Mouse (Mus musculus) adrenal gland, postnatal 4 days (tissue): ENCODE measurements around the gene Cdcp2. TPM values are rescaled to one million over a fixed set of nuclear protein-coding genes. Genes with fewer than 3 reads are reported as not detected.
A peak's percentile ranks its signal among the peaks of the same experiment; 100 is the strongest.

Experiments
- DNase-seq, 2 experiments: peaks; one replicate each; pipeline ENCODE4 v3.0.0; 2021 to 2022; ENCODE audit warnings: low spot score in 2 of 2, mixed read lengths in 2 of 2
- long read RNA-seq, 2 experiments: library from polyadenylated mRNA; stranded (forward); transcript quantifications; one replicate each; pipeline ENCODE4 v2.0.0; 2021
- total RNA-seq, 2 experiments: library from RNA; stranded (reverse); gene quantifications; 2 replicates each; pipeline ENCODE4 v1.2.3; 2021

The Cdcp2 gene
- total RNA-seq, result under 1 TPM in 1 of 2 experiments, not detected in 1; 0.14 TPM
- long read RNA-seq, experiment 1, result 0 reads
- long read RNA-seq, experiment 2, result 0 reads

DNA sequence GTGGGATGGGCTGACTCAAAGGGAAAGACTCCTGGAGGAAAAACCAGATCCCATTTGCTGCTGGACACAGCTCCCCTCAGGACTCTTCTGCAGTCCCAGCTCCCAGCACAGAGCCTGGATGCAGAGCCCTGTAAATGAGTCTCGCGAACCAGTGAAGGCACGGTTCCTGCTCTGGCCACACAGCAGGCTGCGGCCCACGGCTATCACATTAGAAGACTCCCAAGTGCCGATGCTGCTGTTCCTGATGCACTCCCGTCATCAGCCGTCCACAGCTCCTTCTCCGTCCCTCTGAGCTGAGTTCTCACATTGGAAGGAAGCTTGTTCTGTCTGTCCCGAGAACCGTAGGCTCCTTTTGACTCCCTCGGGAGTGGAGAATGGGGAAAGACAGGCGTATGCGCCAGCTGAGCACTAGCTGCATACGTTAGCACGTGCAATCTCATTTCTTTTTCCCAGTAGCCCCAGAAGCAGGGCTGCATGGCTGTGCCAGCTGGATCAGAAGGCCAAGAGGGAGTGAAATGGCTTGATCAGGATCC lies at the start of gene Cdcp2:
Cdcp2 (plus strand) TSS at position 51 of the 533 bp plus-strand sequence.
- no peak for DNase-seq

DNA sequence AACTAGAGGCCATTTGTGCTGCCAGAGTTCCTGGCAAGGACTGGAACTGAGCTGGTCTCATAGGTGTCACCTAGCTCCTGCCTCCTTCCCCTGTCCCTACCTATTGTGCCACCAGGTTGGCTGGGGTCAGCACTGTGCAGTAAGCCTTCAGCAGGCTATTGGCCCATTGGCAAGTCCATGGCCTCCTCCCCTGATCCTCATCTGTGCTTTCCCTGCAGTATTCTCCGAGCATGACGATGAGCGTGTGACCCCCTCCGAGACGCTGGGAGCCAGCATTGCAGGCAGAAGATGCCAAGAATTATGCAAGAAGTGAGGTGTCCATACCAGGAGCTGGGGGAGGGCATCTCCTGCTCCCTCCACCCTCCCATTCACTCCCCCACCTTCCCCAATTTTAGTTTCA lies 48.9 kb upstream of the Cdcp2 start:
- no peak for DNase-seq

DNA sequence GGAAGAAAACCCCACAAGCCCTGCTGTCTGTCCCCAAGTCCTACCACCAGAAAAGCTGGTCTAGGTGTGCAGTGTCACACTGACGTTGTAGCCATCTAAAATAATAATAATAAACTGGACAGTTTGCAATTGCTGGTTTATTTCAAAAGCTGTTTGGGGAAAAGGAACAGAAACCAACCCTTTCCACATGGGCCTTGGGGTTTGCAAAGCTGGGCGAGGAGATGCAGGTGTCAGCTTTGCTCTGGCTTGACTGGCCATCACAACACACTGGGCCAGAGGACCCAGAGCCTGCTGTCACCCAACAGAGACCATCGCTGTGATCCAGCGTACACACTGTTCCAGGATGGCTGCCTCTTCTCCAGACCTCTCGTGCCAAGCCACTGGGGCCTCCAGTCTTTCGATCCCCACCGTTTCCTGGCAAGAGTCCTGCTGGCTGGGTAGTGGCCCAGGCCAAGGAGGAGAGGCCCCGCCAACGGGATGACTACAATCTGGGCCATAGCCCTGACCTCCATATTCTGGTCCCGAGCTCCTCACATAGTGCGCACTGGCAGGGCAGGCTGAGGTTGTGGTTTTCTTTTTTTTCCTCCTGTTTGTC lies 48.0 kb upstream of the Cdcp2 start:
- DNase-seq, result no peak

DNA sequence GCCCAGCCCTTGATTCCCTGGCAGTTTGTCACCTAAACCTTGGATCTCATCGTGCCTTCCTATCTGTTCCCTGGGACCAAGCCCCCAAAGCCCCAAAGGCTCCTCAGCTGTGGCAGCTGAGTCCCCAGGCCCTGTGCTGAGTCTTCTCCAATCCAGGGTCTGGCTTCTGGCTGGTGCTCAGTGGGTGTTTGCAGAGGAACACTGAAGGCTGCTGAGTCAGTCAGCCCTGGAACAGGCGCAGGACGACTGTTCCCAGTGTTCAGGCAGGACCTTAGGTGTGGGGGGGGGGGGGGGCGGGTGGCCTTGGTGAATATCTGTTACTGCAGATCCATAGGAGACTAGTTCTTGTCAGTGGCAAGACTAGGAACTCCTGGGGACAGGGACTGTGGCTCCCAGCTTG lies 44.8 kb upstream of the Cdcp2 start:
- DNase-seq, result no peak

DNA sequence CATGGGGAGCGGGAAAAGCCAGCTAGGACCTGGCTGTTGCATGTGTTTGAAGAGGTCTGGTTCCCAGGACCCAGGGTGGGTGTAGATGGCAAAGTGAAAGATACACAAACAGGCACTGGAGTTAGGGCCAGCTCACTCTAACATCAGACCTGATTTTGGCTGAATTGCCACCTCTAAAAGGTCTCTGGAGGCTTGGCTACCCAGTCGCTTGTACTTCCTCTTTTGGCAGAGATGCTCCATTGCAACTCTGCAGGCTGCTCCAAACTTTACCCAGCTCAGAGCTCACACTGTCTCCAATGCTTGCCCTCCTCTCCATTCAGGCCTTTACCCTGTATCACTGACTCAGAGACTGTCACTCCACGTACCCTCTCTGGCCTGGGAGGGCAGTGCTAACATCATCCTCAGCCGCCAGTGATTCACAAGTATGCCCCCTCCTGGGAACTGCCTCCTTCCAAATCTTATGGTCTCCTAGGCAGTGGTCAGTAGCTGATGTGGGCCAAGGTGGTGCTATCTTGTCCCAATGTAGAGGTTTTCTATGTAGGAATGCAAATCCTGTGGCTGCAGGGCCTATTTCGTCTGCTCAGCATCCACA lies 43.6 kb upstream of the Cdcp2 start:
- DNase-seq, result no peak

DNA sequence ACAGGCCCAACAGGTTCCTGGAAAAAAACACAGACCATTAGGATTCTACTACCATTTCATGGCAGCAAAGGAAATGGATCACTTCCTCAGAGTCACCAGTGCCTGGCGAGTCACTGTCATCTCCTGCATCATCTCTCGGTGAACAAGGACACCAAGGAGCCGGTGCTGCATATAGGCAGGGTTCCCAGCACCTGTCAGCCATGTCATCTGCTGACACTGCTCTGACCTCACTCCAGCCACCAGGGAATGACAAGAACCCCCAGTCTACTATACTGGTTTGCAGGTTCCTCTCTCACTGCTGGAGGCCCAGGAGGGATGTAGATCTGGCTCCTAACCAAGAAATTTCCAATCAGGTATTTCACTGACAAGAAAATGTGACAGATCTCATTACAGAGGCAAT lies 40.6 kb upstream of the Cdcp2 start:
- DNase-seq, result no peak

DNA sequence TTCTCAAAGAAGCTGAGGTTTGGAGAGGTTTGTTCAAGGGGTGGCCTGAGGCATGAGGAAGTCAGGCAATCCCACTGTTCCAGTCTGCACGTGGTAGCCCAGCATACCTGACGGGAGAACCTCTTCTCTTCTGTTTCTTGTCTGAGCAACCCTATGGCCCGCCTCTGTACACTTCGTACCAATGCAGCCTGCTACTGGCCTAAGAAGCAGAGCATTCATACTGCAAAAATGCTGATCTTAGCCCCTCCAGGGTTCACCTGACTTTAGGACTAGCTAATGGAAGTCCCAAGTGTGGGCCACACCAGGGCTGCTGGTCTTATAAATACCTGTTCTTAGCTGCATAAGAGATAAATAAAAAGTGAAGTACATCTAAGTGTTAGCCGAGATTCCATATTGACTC lies 38.3 kb upstream of the Cdcp2 start:
- DNase-seq, result no peak

DNA sequence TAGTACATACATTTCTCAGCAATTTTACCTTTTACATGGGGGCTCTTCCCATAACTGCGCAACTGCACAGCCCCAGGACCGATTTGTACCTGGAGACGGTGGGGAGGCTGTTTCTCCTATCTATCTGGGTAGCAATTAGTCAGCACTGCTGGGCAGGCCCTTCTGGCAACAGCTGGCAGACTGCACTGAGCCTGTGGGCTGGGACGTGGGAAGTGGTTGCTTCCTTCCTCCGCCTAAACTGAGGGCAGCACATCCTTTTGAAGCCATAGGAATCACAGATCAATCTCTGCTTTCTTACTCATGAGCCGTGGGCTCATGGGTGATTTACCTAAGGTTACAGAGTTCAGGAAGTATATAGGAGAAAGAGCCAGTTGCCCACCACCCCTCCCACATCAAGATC lies 37.9 kb upstream of the Cdcp2 start:
- no peak for DNase-seq

DNA sequence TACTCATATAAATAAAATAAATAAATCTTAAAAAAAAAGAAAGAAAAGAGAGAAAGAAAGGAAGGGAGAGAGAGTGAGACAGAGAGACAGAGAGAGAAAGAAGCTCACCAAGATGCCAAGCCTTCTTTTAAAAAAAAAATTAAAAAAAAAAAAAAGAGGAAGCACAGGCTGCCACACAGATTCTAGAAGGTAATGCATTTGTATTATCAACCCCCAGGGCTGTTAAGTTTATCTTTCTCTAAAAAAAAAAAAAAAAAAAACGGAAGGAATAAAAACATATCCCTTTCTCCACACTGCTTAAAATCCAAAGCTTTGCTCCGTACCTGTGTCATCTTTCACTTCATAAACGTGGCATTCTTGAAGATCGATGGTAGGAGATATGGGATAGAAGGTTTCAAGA lies 35.1 kb upstream of the Cdcp2 start:
- no peak for DNase-seq

DNA sequence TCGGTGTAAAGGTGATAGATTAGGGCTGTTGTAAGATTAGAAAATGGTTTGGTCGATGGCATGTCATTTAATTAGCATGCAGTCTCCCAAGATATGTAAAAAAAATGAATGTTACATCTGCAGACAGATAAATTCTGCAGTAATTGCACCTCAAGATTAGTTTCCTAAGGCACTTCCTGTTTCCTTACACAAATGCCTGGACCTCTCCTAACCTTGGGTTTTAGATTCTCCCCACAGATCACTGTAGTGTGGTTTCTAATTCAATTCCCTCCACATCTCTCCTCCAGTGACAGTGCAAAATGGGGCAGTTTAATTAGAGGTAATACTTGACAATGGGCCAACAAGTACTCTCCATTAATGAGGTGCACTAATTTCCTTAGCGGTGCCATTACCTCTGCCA lies 33.5 kb upstream of the Cdcp2 start:
- no peak for DNase-seq

DNA sequence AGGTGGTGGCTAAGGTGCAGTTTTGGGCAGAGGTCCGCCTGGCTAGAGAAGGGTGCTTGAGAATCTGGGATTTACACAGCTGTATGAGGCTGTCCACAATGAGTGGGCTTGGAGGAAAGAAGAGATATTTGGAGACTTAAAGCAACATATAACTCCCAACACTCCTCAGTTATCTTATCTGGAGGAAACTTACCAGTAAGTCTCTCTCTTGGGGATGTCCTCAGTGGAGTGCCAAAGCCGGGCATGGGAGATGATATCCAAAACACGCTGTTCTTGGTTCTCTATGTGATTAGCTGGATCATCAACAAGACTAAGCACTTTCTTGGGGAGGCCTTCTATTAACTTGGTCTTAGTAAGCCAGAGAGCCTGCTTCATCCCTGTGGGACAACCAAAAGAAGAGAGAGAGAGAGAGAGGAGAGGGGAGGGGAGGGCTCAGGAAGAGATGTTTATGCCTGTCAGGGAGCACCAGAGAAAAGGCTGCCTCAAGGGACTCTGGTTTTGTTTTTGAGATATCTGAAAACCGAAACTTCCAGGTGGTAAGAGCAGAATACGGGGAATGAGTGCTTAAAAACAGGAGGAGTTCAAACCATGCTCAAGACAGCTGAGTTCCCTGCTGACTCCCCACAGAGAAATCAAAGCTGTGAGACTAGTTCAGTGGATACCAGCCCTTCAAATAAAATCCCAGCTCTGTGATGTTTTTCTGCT lies 32.1 kb upstream of the Cdcp2 start:
- DNase-seq, result no peak

DNA sequence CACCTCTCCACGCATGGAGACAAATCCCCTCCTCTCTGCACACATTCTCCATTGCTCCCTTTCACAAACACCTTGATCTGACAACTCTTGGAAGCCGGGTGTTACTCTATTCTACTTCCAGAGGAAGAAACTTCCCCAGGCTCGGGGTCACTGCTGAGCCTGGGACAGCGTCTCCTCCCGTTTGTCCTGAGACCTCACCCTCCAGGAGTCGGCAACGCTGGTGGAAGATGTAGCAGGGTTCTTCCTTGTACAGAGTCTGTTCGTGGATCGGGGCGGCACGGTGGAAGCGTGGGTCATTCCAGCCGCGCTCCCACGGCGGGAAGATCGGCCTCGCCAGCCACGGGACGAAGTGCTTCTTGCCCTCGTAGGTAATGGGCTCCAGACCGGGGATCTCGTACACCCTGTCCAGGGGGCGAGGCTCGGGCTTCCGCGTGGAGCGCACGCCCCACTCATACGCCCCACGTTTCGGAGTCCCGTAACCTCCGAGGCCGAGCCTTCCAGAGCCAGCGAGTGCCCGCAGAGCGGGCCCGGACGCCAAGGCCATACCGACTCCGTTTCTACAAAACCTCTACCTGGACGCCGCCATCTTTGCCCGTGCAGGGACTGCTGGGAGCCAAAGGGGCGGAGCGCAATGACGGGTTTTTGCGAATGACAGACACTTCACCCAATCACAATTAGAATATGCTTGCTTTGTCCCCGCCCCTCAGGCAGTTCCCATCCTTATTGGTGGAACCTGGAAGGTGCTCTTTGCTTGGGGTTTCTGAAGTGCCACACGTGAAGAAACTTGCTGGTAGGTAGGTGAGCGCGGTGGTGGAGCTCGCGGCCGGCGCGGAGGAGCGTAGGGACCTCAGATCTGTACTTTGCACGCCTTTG lies 30.2 kb upstream of the Cdcp2 start, which contains the start of the genes Mrpl37 and Cyb5rl:
Mrpl37 (minus strand) TSS at position 617 of the 873 bp plus-strand sequence.
Cyb5rl (plus strand) TSS at position 737 of the 873 bp plus-strand sequence.
- DNase-seq, result peak; percentile 77 to 93

DNA sequence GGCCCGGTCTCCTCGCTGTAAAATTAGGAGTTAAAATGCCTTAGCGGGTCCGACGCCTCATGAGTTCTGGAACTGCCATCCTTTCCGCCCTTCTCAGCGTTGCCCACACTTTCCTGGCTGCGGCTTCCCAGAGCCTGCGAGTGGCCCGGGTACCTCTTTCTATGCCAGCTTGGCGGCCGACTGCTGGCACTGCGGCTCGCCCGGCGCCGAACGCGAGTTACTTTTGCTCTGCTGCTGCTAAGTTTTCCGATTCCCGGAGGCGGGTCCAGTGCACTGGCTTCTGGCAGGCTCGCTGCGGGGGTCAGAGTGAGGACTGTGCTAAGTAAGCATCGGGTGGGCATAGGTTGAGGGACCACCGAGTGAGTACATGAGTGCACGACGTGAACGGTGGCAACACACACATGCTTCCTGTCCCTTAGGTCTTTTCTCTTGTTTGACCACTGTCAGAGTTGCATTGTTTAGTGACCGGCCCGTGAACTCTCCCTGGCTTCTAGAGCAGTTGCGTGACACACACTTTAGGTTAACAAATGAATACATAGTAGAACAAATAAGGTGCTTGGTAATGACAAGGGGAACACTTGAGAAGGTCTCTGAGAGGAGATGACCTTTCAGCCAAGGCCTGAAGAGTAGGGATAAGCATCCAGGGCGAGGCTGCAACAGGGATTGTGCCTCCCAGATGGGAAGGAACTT lies 29.4 kb upstream of the Cdcp2 start:
- no peak for DNase-seq

DNA sequence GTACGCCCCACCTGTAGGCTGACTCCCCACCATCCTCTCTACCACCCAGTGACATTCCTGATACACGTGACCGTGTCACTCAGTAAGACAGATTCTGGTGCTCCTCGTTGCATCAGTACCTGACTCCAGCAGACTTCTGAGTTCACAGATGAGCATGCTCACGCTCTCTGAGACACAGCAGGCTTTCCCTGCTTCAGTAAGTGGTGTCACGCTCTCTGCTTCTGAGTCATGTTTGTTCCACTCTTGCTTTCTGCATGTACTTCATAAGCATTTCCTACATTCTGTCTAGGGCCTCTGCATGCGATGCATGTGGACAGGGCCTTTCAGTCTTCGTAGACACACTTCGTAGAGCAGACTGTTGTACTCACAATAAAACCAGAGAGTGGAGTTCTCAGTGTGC lies 24.3 kb upstream of the Cdcp2 start:
- no peak for DNase-seq

DNA sequence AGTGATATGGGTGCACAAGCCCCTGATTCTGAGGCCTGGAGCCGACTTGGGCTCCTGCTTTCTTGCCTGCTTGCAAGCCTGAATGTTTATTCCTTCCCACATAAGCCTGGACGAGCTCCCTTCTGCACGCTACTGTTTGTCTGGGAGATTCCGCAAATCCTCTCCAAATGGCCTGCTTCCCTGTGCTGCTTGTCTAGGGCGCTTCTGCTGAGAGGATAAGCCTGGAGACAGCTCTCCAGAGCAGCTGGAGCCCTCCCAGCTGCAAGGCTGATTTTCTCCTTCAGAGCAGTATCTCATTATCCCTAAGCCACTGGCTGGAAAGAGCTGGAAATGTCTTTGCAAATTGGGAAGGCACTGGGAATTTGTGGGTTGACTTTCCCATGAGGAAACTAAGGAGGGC lies 21.2 kb upstream of the Cdcp2 start:
- no peak for DNase-seq

DNA sequence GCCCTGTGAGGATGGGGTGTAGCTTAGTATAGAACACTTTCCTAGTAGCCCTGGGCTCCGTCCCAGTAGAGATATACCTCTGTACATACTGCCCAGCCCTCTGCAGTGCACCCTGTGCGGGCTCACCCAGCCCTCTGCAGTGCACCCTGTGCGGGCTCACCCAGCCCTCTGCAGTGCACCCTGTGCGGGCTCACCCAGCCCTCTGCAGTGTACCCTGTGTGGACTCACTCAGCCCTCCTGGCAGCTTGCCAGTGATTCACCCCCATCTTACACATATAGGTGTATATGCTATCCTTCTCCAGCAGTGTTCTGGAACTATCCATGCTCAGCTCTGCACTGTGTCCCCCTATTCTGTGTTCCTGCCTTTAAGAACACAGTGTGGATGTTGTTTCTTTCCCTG lies 17.8 kb upstream of the Cdcp2 start:
- DNase-seq, result no peak

DNA sequence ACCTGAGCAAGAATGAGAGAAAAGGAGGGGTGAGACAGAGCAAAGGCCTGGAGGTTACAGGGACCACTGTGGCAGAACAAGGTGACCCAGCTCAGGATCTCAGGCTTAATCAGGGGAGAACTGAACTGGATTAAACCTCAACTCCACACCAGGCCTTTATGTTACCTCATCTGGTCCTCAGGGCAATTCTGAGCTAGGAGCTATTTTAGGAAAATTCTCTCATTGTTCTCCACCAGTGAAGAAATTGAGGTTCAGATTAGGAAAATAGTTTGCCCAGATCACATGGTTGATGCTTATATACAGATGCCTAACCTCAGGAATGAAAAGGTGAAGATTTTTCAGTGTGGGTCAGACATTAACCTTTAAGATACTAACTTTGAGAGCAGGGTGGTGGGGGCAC lies 17.0 kb upstream of the Cdcp2 start:
- DNase-seq, result no peak

DNA sequence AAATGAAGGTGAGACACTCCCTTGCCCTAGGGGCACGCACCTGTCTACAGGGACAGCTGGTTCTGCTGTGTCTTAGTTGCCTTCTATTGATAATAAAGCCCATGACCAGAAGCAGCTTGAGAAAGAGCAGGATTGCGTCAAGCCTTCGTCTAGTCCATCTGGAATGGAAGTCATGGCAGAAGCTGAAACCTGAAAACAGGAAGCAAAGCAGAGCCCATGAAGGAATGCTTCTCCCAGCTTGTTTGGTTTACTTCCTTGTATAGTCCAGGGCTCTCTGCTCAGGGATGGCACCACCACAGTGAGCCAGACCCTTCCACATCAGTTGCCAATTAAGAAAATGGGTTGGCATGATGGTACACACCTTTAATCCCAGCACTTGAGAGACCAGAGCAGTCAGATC lies 14.5 kb upstream of the Cdcp2 start:
- no peak for DNase-seq

DNA sequence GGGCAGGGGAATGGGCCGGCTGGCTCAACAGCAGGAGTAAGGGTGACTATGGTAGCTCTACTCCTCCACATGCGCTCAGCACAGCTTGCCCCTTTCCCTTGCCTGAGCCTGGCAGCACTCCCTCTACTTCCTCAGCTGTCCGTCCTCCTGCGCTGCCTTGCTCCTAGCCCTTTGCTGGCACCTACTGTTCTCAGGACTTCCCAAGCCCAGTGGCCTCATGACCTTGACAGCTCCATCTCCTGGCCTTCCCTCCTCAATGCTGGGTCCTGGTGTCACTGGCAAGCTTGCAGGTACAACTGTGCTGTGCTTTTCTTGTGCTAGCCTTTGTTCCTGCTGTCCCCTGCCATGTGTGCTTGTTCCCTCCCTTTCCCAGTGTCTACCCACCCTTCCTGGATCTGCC lies 13.6 kb upstream of the Cdcp2 start:
- DNase-seq, result no peak

DNA sequence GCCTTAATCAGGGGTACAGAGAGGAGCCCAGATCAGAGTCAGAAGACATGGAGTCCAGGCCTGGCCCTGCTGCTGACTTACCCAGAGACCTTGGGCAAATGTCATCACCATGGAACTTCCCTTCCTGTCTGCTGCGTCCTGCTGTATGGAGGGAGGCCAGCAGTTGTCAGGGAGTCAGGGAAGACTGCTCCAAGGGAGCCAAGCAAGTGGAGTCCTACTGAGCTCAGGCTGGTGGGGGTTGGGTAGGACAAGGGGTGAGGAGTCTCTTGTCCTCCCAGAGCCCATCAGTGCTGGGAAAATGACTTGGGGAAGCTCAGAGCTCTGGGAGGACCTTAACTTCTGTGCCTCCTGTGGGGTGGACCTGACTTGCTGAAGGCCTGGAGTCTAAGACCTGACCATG lies 12.3 kb upstream of the Cdcp2 start:
- peak in 1 of 2 experiments; percentile 32 for DNase-seq

DNA sequence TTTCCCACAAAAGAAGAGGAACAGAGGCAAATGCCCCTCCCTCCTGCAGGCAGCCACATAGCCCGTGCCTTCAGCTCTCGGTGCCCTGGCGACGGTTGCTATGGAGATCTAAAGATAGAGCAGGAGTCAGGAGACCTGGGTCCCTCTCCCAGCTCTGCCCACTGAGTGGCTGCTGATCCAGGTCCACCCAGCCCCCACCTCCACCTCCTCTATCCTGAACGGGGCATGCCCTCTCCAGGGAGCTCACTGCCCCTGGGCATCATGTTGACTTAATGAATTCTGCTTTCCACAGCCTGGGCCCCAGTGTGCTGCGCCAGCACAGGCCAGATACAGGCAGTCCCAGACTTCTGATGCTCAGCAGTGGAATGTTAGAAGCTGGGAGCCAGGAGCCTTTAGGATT lies 11.8 kb upstream of the Cdcp2 start:
- DNase-seq, result no peak
